Mouse (Mus musculus): Measurements from ENCODE around the gene Sclt1.

Gene Sclt1

DNA sequence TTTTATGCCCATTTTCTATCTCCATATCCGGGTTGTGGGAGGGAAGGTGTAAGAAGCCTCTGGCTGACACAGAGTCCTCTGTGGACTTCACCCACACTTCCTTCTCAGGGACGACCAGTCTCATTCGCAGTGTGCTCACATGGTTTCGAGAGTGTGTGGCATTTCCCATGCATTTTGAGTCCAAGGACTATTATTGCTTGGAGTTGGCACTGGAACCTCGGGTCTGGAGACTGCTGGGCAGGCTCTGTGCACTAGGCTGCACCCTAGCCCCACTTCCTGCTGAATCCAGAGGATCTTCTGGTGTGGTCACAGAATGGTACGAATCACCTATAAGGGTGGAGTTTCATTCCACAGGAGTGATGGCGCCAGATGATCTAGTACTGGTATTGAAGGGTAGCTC lies 155.4 kb downstream of the Sclt1 start:
- DNase-seq (ENCODE audit: low read depth), result no peak

DNA sequence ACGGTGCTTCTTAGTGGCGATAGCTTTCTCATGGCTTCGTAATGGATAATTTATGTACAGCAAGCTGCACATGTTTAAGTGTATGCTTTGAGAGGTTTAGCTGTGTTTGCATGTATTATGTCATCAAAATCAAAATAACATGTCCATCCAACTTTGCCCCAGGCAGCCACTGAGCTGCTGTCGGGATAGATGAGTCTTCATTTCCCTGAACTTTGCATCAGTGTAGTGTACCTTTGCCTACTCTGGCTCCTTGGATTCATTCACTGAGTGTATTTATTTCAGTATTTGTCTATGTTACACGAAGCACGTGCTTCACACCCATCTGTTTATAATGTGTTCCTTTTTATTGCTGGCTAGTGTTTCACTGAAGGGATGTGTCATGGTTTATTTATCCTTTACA lies 156.0 kb downstream of the Sclt1 start:
- no peak for DNase-seq (ENCODE audit: low read depth)

DNA sequence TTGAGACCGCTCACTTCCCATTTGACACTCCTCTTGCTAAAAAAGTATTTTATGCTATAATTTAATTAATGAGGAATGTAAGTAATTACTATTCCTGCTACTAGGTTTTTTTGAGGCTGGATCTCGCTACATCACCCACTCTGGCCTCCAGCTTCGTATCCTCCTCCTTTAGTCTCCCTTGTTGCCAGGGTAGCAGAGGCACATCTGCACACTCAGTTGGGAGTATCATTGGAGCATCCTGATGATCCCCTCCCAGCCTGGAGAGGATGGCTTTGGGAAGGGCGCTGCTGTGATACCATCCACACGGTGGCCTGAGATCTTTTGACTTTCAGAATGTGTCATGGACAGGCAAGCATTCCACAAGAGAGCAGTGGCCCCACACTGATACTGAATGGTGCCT lies 156.8 kb downstream of the Sclt1 start:
- DNase-seq (ENCODE audit: low read depth), result no peak

DNA sequence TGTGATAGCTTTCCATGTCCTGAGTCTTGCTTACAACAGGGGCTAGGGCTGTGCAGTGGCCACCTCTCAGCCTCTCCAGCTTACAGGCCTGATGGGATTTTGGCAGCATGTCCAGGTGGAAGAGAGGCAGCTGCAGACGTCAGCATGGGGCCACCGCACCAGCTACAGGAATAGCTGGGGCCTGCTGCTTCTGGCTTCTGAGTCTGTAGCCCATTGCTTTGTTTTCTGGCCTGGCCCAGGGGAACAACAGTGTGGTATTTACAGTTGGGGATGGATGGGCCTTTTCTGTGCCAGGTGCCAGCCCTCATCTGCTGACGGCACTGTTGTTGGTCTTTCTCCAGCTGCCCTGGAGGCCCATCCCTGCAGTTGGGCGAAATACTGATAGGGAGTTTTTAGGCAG lies 158.7 kb downstream of the Sclt1 start:
- no peak for DNase-seq (ENCODE audit: low read depth)

DNA sequence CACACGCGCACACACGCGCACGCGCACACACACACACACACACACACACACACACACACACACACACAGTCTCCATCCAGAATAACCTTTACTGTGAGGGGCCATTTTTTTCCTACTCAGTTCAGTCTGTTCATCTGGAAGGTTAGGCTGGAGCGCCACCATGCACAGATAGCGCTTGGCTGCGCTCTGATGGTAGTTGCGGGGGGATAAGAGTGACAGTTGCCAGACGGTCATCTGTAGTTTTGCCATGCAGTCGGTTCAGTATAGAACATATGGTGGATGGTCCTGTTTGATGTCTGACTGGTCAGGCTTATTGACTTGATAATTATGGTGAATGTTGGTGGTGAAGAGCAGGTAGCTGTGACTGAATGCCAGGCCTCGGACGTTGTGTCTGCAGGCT lies 159.2 kb downstream of the Sclt1 start:
- no peak for DNase-seq (ENCODE audit: low read depth)

DNA sequence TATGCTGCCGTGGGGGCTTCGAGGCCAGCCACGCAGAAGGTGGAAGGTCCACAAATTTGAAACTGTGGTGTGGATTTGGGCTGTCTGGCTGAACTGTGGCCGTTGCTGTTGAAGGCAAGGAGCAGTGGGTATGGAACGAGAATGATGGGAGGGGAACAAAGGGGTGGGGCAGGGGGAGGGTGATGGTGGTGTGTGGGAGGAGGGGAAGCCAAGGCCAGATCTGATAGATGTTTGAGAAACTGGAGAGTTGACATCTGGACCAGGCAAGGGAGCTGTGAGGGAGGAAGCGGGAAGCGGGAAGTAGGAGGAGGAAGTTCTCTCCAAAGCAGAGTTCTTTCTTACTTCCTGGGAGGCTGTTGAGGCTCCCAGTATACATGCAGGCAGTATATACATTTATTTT lies 160.1 kb downstream of the Sclt1 start:
- DNase-seq (ENCODE audit: low read depth), result no peak

DNA sequence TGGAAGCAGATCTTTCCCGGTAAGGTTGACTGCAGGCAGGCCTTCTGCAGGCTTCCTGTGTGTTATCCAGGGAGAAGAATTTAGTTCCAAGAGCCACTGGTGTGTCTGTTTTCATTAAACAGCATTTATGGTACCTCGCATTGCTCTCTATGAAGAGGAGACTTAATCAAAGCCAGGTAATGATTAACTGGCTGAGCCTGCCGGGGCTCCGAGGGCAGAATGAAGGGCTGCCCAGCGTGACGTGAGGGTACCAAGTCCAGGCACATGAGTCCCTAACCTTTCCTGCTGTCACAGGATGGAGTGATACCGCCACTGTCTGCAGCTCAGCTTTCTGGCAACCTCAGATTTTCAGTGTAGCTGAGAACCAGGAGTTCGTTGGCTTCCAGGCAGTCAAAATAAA lies 160.9 kb downstream of the Sclt1 start:
- DNase-seq (ENCODE audit: low read depth), result no peak

DNA sequence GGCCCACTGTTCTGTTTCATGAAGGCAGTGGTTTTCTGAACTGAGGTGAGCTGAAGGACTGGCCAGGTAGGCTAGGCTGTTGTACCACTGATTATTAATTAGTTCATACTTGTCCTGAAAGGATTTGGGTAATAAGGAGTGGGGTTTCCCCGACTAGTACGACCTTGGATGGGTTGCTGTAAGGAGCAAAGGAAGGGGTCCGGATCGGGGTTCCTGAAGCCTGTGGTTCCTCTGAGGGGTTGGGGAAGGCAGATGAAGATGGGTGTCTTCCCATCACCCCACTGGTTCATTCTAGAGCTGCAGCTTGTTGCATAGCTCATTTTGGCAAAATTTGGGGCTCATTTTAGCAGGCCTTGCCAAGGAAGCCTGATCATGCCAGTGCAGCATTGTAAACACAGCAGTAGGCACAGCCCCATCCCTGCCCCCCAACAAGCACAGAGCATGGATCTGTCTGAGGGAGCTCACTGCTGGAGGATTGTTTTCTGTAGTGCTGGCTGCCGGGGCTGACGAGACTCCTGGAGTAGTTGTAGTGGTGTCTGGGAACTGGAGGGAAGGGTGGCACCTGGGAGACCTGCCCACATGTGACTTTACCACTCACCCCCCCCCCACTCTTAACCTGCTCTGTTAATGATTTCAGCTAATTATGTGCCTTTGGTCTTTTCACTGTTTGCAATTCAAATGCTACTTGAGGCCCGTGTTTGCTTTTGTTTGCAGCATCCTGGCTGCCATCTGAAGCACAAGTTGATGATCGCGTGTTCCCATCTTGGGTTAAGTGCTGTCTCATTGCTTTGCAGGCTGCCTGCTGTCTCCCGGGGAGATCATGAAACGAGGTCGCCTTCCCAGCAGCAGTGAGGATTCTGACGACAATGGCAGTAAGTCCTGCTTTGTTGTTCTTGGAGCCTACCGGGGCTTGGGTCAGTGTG lies 161.7 kb downstream of the Sclt1 start:
- no peak for DNase-seq (ENCODE audit: low read depth)

DNA sequence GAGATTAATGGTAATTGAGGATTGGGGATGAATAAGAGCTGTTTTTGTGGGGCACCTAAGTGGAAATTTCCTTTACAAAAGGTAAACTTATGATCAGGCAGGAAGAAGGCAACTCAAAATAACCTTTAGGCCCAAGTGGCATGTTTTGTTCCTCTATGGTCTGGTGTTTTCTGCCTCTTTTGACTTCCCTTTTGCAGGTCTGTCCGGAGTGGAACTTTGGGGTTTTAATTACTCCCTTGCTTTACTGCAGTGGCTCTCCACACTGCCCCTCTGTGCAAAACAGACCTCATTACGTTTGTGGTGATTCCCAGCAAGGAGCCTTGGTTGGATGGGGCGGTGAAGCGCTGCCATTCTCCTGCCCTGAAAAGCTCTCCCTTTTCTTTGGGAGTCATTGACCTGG lies 162.4 kb downstream of the Sclt1 start:
- DNase-seq (ENCODE audit: low read depth), result no peak

DNA sequence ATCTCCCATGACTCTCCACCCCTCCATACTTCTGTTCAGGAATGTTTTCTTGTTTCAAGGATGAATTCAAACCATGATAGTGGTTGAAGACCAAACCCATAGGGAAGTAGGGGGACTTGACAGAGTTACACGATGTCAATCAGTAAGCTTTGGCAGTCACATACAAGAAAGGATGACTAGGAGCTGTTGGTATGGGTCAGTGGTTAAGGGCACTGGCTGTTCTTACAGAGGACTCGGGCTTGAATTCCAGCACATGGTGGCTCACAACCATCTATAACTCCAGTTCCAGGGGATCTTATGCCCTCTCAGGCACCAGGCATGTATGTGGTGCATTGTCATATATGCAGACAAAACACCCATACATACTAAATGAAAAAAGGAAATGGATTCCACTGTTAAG lies 165.1 kb downstream of the Sclt1 start:
- no peak for DNase-seq (ENCODE audit: low read depth)
